Mouse (Mus musculus) heart, embryonic 11.5 days (tissue): ENCODE measurements around the gene Gm11172. TPM values are rescaled to one million over a fixed set of nuclear protein-coding genes. Genes with fewer than 3 reads are reported as not detected.
A peak's percentile ranks its signal among the peaks of the same experiment; 100 is the strongest.
"Not testable (repeated sequence)": the region's sequence is repeated elsewhere in the genome, so short reads cannot be mapped to it uniquely, and the experiment has no call there.

Source experiments
- ATAC-seq: fragments of 200-750 bp; cut with Nextera tagmentation; replicated peaks from 2 replicates; pipeline ENCODE4 v1.8.0; 2017; ENCODE audit warnings: moderate library complexity; ENCODE audit not compliant: insufficient number of reproducible peaks, low FRiP score, low TSS enrichment
- H3K27ac ChIP-seq: fragments of 300-500 bp; sonication (generic); 2 replicates; pipeline ENCODE4 v1.5.1; 2014; ENCODE audit warnings: mild to moderate bottlenecking, low read depth, low read length
- H3K27me3 ChIP-seq: fragments of 300-500 bp; sonication (generic); 2 replicates; pipeline ENCODE4 v1.6.1; 2014; ENCODE audit warnings: mild to moderate bottlenecking, low read length, mixed read lengths; ENCODE audit not compliant: control insufficient read depth, insufficient read depth
- H3K36me3 ChIP-seq: fragments of 300-500 bp; sonication (generic); 2 replicates; pipeline ENCODE4 v1.6.1; 2014; ENCODE audit warnings: mild to moderate bottlenecking, low read length, moderate library complexity, mixed read lengths; ENCODE audit not compliant: control insufficient read depth, insufficient read depth
- H3K4me1 ChIP-seq: fragments of 300-500 bp; sonication (generic); 2 replicates; pipeline ENCODE4 v1.6.1; 2014; ENCODE audit warnings: low read length; ENCODE audit not compliant: control insufficient read depth, insufficient read depth
- H3K4me2 ChIP-seq: fragments of 300-500 bp; sonication (generic); 2 replicates; pipeline ENCODE4 v1.6.1; 2014; ENCODE audit warnings: mild to moderate bottlenecking, moderate library complexity
- H3K4me3 ChIP-seq: fragments of 300-500 bp; sonication (generic); 2 replicates; pipeline ENCODE4 v1.5.1; 2014; ENCODE audit warnings: low read depth, low read length
- H3K9ac ChIP-seq: fragments of 300-500 bp; sonication (generic); 2 replicates; pipeline ENCODE4 v1.6.1; 2014; ENCODE audit warnings: mild to moderate bottlenecking, low read depth, low read length, moderate library complexity
- H3K9me3 ChIP-seq: fragments of 300-500 bp; sonication (generic); replicated peaks from 2 replicates; pipeline ENCODE4 v1.6.1; 2016; ENCODE audit warnings: low read length; ENCODE audit not compliant: control insufficient read depth
- WGBS: fragments of 180-500 bp; shearing (Covaris S2); extraction: QIAGEN DNeasy Blood & Tissue Kit; methylation state at CpG from one replicate; pipeline ENCODE4 v1.1.7; 2014; ENCODE audit not compliant: insufficient replicate concordance; 5-methylcytosine and 5-hydroxymethylcytosine counted together
- polyA plus RNA-seq: library from polyadenylated mRNA; unstranded; fragments of >200 nt; fragmentation: Nextera tagmentation; extraction: Ambion mirVana; gene quantifications from 2 replicates; pipeline ENCODE4 v1.2.1, GENCODE M21; 2014

Gm11172 gene
- polyA plus RNA-seq, 1 experiment from 2014 or later: not detected

- peak overlapping the region; percentile 54 for H3K27ac ChIP-seq
- no peaks in the 10 kb centered on the region for H3K9me3 ChIP-seq
- ATAC-seq: peak; percentile 47; the same call in 1 of the 2 replicates
- 9% methylated on average over 18 of the region's 18 CpGs for WGBS
- no peaks in the 10 kb centered on the region for H3K27me3 ChIP-seq
- no peaks in the 10 kb centered on the region for H3K36me3 ChIP-seq
- peak overlapping the region; percentile 26 for H3K4me3 ChIP-seq
- H3K4me1 ChIP-seq: peaks cover 25% of the 10 kb centered on the region
- peak overlapping the region; percentile 47 for H3K9ac ChIP-seq
- H3K4me2 ChIP-seq: peak overlapping the region; percentile 54
Observed at GRCm38 (mm10) chr16:10843486-10844318, 31.0 kb downstream of the Gm11172 start.

GRCm38 (mm10) chr16:10844319-10844670 lies 31.6 kb downstream of the Gm11172 start:
- H3K9ac ChIP-seq: peak overlapping the region; percentile 24; the same call in 1 of the 2 replicates
- WGBS: 39% methylated on average over 6 of the region's 6 CpGs
- no peaks in the 10 kb centered on the region for H3K36me3 ChIP-seq
- peak overlapping the region; percentile 54 for H3K4me2 ChIP-seq
- no peaks in the 10 kb centered on the region for H3K27me3 ChIP-seq
- no peaks in the 10 kb centered on the region for H3K9me3 ChIP-seq
- H3K4me3 ChIP-seq: no peak overlapping the region
- H3K27ac ChIP-seq: peak overlapping the region; percentile 54
- H3K4me1 ChIP-seq: peaks cover 20% of the 10 kb centered on the region
- ATAC-seq: no peak

- Histone ChIP-seq H3K27me3 (no peaks in the 10 kb centered on the region), H3K27ac (0 out of 2 replicates have a peak overlapping the region, but pooled peaks have one; percentile 4), H3K4me2 (no peak overlapping the region), H3K9me3 (no peaks in the 10 kb centered on the region), H3K36me3 (no peaks in the 10 kb centered on the region), H3K4me1 (peaks cover 14% of the 10 kb centered on the region), H3K4me3 (no peak overlapping the region), H3K9ac (no peak overlapping the region)
- ATAC-seq: no peak
- WGBS: 77% methylated on average over 6 of the region's 6 CpGs
Observed at GRCm38 (mm10) chr16:10845952-10846351, 33.2 kb downstream of the Gm11172 start.

GRCm38 (mm10) chr16:10846503-10846902 lies 33.8 kb downstream of the Gm11172 start:
- no peak for ATAC-seq
- Histone ChIP-seq H3K9me3 (no peaks in the 10 kb centered on the region), H3K4me3 (no peak overlapping the region), H3K4me2 (no peak overlapping the region), H3K4me1 (peaks cover 14% of the 10 kb centered on the region), H3K9ac (no peak overlapping the region), H3K27ac (0 out of 2 replicates have a peak overlapping the region, but pooled peaks have one; percentile 4), H3K27me3 (no peaks in the 10 kb centered on the region), H3K36me3 (no peaks in the 10 kb centered on the region)
- WGBS: 47% methylated on average over 4 of the region's 4 CpGs

- Histone ChIP-seq H3K27ac (no peak overlapping the region), H3K4me1 (peaks cover 3% of the 10 kb centered on the region; the same call in 1 of the 2 replicates), H3K9ac (no peak overlapping the region), H3K4me3 (no peak overlapping the region), H3K9me3 (no peaks in the 10 kb centered on the region), H3K4me2 (no peak overlapping the region), H3K36me3 (no peaks in the 10 kb centered on the region), H3K27me3 (no peaks in the 10 kb centered on the region)
- WGBS: 52% methylated on average over 12 of the region's 12 CpGs
- ATAC-seq: no peak
Observed at GRCm38 (mm10) chr16:10849965-10850861, 37.5 kb downstream of the Gm11172 start.

- Histone ChIP-seq H3K4me1 (peaks cover 3% of the 10 kb centered on the region; the same call in 1 of the 2 replicates), H3K4me3 (no peak overlapping the region), H3K9me3 (no peaks in the 10 kb centered on the region), H3K4me2 (no peak overlapping the region), H3K27ac (no peak overlapping the region), H3K27me3 (no peaks in the 10 kb centered on the region), H3K9ac (no peak overlapping the region), H3K36me3 (no peaks in the 10 kb centered on the region)
- 74% methylated on average over 4 of the region's 4 CpGs for WGBS
- ATAC-seq: no peak
Observed at GRCm38 (mm10) chr16:10850905-10851304, 38.2 kb downstream of the Gm11172 start.

- not testable (repeated sequence) for H3K27ac ChIP-seq, ATAC-seq
Observed at GRCm38 (mm10) chr16:10852216-10852615, 39.5 kb downstream of the Gm11172 start.

GRCm38 (mm10) chr16:10859726-10860245 lies 47.1 kb downstream of the Gm11172 start:
- no peak for ATAC-seq
- no peaks in the 10 kb centered on the region; the same call in 1 of the 2 replicates for H3K4me1 ChIP-seq
- H3K4me2 ChIP-seq: no peak overlapping the region
- H3K9me3 ChIP-seq: no peaks in the 10 kb centered on the region
- WGBS: 86% methylated on average over 7 of the region's 7 CpGs
- no peaks in the 10 kb centered on the region for H3K27me3 ChIP-seq
- no peak overlapping the region for H3K9ac ChIP-seq
- no peaks in the 10 kb centered on the region for H3K36me3 ChIP-seq
- no peak overlapping the region for H3K27ac ChIP-seq
- no peak overlapping the region for H3K4me3 ChIP-seq

More at GRCm38 (mm10) chr16:10852216-10852615, 39.5 kb downstream of the Gm11172 start:
- H3K4me1 ChIP-seq, H3K9ac ChIP-seq, H3K27me3 ChIP-seq, H3K4me3 ChIP-seq, H3K36me3 ChIP-seq, H3K9me3 ChIP-seq, H3K4me2 ChIP-seq: not testable (repeated sequence)
- WGBS: 87% methylated on average over 10 of the region's 10 CpGs
